Mouse (Mus musculus) spleen, adult 2 months (tissue): ENCODE measurements around the gene Fmo1. TPM values are rescaled to one million over a fixed set of nuclear protein-coding genes. Genes with fewer than 3 reads are reported as not detected.

Experiments
- DNase-seq, 2 experiments: peaks; one replicate each; pipeline versions ENCODE4 v3.0.0 to v3.0.0-alpha.2; 2012 to 2021; ENCODE audit warnings: low spot score in 2 of 2, low read depth in 1 of 2
- H3K27ac ChIP-seq: fragments of 200-500 bp; 2 replicates; pipeline ENCODE4 v1.5.1; 2012; ENCODE audit warnings: low read length, inconsistent platforms; ENCODE audit not compliant: insufficient read depth
- H3K27me3 ChIP-seq: fragments of 200-500 bp; 2 replicates; pipeline ENCODE4 v1.6.1; 2012; ENCODE audit warnings: mild to moderate bottlenecking, moderate library complexity, low read length, inconsistent platforms; ENCODE audit not compliant: control insufficient read depth, insufficient read depth
- H3K36me3 ChIP-seq: fragments of 200-500 bp; 2 replicates; pipeline ENCODE4 v1.6.1; 2012; ENCODE audit warnings: mild to moderate bottlenecking, low read length, inconsistent platforms; ENCODE audit not compliant: control insufficient read depth, insufficient read depth
- H3K4me1 ChIP-seq: fragments of 200-500 bp; 2 replicates; pipeline ENCODE4 v1.6.1; 2011; ENCODE audit warnings: inconsistent platforms; ENCODE audit not compliant: control insufficient read depth, insufficient read depth, insufficient read length
- H3K4me3 ChIP-seq: fragments of 200-500 bp; 2 replicates; pipeline ENCODE4 v1.5.1; 2011; ENCODE audit warnings: mild to moderate bottlenecking, inconsistent platforms; ENCODE audit not compliant: insufficient read depth, insufficient read length; ENCODE audit errors: extremely low read depth
- CTCF ChIP-seq: fragments of 200-500 bp; IDR thresholded peaks from 2 replicates; pipeline ENCODE4 v1.5.1; 2011; ENCODE audit warnings: mild to moderate bottlenecking, inconsistent platforms; ENCODE audit not compliant: insufficient read depth, insufficient read length, insufficient replicate concordance; ENCODE audit errors: extremely low read depth
- POLR2A ChIP-seq: fragments of 200-500 bp; IDR thresholded peaks from 2 replicates; pipeline ENCODE4 v1.6.1; 2011; ENCODE audit warnings: low read depth, low read length, inconsistent platforms
- WGBS: fragments of 180-500 bp; shearing (Covaris S2); methylation state at CpG from one replicate; pipeline ENCODE4 v1.1.7; 2018; 5-methylcytosine and 5-hydroxymethylcytosine counted together
- polyA plus RNA-seq: library from polyadenylated mRNA; depleted of rRNA; stranded (reverse); fragments of >200 nt; gene quantifications from 2 replicates; pipeline ENCODE4 v1.2.3, GENCODE M21; 2012

Gene Fmo1
- polyA plus RNA-seq, 1 experiment: 1.0 TPM

DNA sequence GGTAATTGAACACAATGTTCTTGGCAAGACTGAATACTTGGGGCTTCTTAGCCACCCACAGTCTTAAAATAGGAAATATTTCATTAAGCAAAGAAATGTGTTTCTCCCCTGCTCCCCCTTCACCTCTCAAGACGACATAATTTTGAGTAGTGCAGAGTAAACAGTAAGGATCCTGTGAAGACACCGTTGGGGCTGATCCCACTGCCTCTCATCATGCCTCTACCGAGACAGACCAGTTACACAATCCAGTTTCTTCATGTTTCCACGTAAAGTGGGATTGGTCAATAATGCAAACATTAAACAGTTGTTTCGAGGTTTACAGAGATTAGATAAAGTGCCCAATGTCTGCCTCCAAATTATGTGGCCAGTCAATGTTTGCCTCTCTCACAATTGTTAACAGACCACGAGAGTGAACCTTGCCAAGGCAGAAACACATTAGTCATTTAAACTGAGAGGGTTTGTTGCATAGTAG, 25.6 kb upstream of the Fmo1 start:
- Histone ChIP-seq H3K4me3 (no peak overlapping the region), H3K4me1 (no peaks in the 10 kb centered on the region), H3K27ac (no peak overlapping the region), H3K36me3 (no peaks in the 10 kb centered on the region), H3K27me3 (no peaks in the 10 kb centered on the region)
- no peak for DNase-seq
- TF ChIP-seq POLR2A (no peak), CTCF (no peak)
- 55% methylated on average over 6 of the region's 6 CpGs for WGBS

DNA sequence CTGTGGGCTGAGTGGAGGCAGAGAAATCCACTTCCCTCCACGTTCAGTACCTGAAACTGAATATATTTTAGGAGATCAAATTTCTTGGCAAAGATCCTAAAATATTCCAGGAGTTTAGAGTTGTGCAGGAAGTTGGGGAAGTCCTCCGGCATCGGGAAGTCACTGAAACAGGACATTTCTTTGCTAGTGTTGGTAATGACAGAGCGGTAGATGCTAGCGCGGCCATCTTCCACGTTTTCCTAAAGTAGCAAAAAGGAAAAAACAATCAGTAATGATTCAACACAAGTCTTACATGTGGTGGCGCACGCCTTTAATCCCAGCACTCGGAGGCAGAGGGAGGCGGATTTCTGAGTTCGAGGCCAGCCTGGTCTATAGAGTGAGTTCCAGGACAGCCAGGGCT, 22.2 kb upstream of the Fmo1 start:
- Histone ChIP-seq H3K27me3 (no peaks in the 10 kb centered on the region), H3K4me3 (no peak overlapping the region), H3K4me1 (no peaks in the 10 kb centered on the region), H3K27ac (no peak overlapping the region), H3K36me3 (no peaks in the 10 kb centered on the region)
- WGBS: 85% methylated on average over 12 of the region's 12 CpGs
- no peak for TF ChIP-seq POLR2A
- TF ChIP-seq CTCF: no peak
- no peak for DNase-seq

- TF ChIP-seq POLR2A (no peak), CTCF (no peak)
- Histone ChIP-seq H3K4me1 (no peaks in the 10 kb centered on the region), H3K4me3 (no peak overlapping the region), H3K36me3 (no peaks in the 10 kb centered on the region), H3K27me3 (no peaks in the 10 kb centered on the region), H3K27ac (no peak overlapping the region)
- WGBS: 88% methylated on average over 7 of the region's 7 CpGs
- no peak for DNase-seq
Measured at GRCm38 (mm10) chr1:162887644-162888043, 21.2 kb upstream of the Fmo1 start.

- Histone ChIP-seq H3K36me3 (no peaks in the 10 kb centered on the region), H3K4me1 (no peaks in the 10 kb centered on the region), H3K4me3 (no peak overlapping the region), H3K27me3 (no peaks in the 10 kb centered on the region), H3K27ac (no peak overlapping the region)
- DNase-seq: no peak
- 87% methylated on average over 11 of the region's 11 CpGs for WGBS
- no peak for TF ChIP-seq POLR2A
- TF ChIP-seq CTCF: no peak
Measured at GRCm38 (mm10) chr1:162886138-162886816, 19.9 kb upstream of the Fmo1 start.

DNA sequence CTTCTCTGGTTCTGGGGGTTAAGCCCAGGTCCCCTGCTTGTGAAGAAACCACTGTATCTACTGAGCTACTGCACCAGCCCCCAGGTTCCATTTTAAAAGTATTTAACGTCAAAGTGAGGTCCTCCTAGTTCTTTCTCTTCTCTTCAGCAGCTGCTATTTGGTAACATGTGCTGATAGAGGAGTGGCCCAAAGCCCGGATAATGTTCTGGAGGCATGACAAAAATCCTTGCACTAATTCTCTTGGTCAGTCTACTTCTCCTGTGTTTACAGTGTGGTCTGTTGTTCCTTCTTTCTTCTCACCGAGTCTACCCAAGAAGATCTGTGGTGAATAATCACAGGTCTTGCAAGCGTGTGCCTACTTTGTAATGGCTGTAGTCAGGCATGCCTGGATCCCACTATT, 16.3 kb upstream of the Fmo1 start:
- 78% methylated on average over 4 of the region's 4 CpGs for WGBS

DNA sequence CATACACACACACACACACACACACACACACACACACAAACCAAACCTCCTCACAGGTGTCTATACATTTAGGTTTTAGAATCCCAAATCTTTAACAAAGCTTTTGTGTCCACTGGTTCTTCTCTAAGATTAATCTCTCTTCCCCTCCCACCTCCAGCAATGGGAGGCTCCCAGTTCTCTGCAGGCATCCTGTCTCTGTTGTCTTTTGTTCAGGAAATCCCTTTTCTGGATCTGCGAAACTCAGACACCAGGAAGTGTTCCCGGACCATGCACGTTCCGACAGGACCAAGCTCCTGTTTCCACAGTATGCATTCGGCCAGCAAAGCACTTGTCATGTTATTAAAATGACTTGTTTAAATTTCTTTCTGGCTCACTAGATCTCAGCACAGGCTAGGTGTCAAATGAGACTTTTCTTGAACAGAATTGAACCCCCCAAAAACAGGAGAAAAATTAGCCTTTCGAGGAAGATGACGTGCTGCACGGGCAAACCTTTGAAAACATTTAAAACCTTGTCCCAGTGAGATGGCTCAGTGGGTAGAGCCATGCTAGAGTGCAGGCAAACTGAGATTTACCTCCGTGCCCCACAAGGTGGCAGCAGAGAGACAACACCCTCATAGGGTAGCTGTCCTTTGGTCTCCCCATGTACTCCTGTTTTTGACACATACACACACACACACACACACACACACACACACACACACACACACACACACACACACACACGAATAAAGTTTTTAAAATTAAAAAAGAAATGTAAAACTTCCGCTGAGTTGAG, 13.4 kb upstream of the Fmo1 start:
- H3K36me3 ChIP-seq: no peaks in the 10 kb centered on the region
- no peaks in the 10 kb centered on the region for H3K4me1 ChIP-seq
- no peak overlapping the region for H3K27ac ChIP-seq
- no peak overlapping the region for H3K4me3 ChIP-seq
- DNase-seq: peak in 1 of 2 experiments; percentile 43
- TF ChIP-seq POLR2A (no peak), CTCF (peak; percentile 48; the same call in 1 of the 2 replicates)
- WGBS: 39% methylated on average over 11 of the region's 11 CpGs
- no peaks in the 10 kb centered on the region for H3K27me3 ChIP-seq

More for the DNA sequence above, 16.3 kb upstream of the Fmo1 start:
- DNase-seq: no peak
- Histone ChIP-seq H3K27me3 (no peaks in the 10 kb centered on the region), H3K27ac (no peak overlapping the region), H3K4me1 (no peaks in the 10 kb centered on the region), H3K36me3 (no peaks in the 10 kb centered on the region), H3K4me3 (no peak overlapping the region)
- TF ChIP-seq POLR2A (no peak), CTCF (no peak)

DNA sequence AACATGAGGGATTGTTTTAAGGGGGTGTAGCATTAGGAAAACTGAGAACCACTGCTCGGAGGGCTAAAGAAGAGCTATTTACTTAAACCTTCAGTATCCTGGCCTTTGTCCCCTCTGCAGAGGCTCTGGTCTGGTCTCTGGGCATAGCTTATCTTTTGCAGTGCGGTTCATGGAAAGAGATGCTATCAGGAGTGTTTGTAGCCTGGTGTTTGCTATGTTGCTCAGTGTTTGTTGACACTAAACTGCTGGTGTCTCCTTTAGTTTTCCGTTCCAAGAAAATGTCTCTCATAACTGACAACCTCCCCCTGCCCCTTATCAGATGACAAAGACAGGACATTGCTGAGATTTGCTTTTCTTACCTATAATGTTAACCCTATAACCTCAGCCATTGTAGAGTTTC, 8.7 kb upstream of the Fmo1 start:
- 68% methylated on average over 3 of the region's 3 CpGs for WGBS
- H3K36me3 ChIP-seq: no peaks in the 10 kb centered on the region
- no peak overlapping the region for H3K27ac ChIP-seq
- no peaks in the 10 kb centered on the region for H3K4me1 ChIP-seq
- TF ChIP-seq CTCF (no peak), POLR2A (no peak)
- no peak overlapping the region for H3K4me3 ChIP-seq
- H3K27me3 ChIP-seq: no peaks in the 10 kb centered on the region
- DNase-seq: no peak
